Mouse (Mus musculus) stomach, postnatal 0 days (tissue): ENCODE results near the gene Mc1r.

Experiments used
- CTCF ChIP-seq: IDR thresholded peaks from 2 replicates; pipeline ENCODE4 v1.5.1; 2016; ENCODE audit warnings: antibody characterized with exemption, low read depth, mild to moderate bottlenecking, moderate library complexity
- EP300 ChIP-seq: optimal IDR thresholded peaks from 2 replicates; pipeline ENCODE3; 2016; ENCODE audit warnings: antibody characterized with exemption

GRCm38 (mm10) chr8:123428343-123428893 lies 21.5 kb downstream of the Mc1r start:
- TF ChIP-seq CTCF (no peak), EP300 (no peak)
